Comparison of ENCODE assay signal across 19 mouse cellular contexts in genomic region chr11:98384216-98384615, GRCm38 (mm10). TPM values are rescaled to one million over a fixed set of nuclear protein-coding genes. Genes with fewer than 3 reads are reported as not detected.
A peak's percentile ranks its signal among the peaks of the same experiment; 100 is the strongest.
DNase-seq lines count a peak whose midpoint lies in the region; ATAC-seq and TF ChIP-seq lines count a peak whose summit lies in the region.
"Had no signal": no experiment of that assay in that cellular context is flagged by ENCODE, and none has a peak within 500 bp of the region (broad histone marks: within the 10 kb centered on the region; RNA-seq: fewer than 3 reads in every experiment).

No protein-coding gene starts in this region.

- peaks cover 12% of the 10 kb centered on the region; the same call in 1 of the 2 replicates for H3K27me3 ChIP-seq in heart, embryonic 14.5 days (ENCODE audit: control insufficient read depth, insufficient read depth, low read length)
- 0 out of 2 replicates have a peak, but pooled peaks cover 6% of the 10 kb centered on the region for H3K27me3 ChIP-seq in heart, postnatal 0 days (ENCODE audit: control insufficient read depth, insufficient read depth, low read length)

- WGBS in heart, embryonic 14.5 days: 50% methylated on average over 20 of the region's 20 CpGs
- WGBS in heart, postnatal 0 days: 41% methylated on average over 20 of the region's 20 CpGs

- H3K4me2 ChIP-seq in heart, embryonic 14.5 days (ENCODE audit: low read length): peak overlapping the region; percentile 73
- H3K4me2 ChIP-seq in heart, postnatal 0 days (ENCODE audit: low read depth, low read length): peak overlapping the region; percentile 80
- H3K4me2 ChIP-seq: neural tube, embryonic 12.5 days had no signal

- intact Hi-C loops in heart, postnatal 36 days (cut with DNase I): no loop called here
- intact Hi-C loops in left cerebral cortex, adult 2 months (cut with DNase I): no loop called here
- intact Hi-C loops in left cerebral cortex, postnatal 25 days (cut with DNase I): no loop called here

- H3K4me1 ChIP-seq in heart, embryonic 14.5 days (ENCODE audit: control insufficient read depth in 2 of 2, insufficient read depth in 2 of 2, low read length in 2 of 2): peaks cover 51 to 69% of the 10 kb centered on the region in 2 experiments
- peaks cover 28% of the 10 kb centered on the region for H3K4me1 ChIP-seq in heart, postnatal 0 days (ENCODE audit: control insufficient read depth, insufficient read depth)

- DNase-seq in frontal cortex, postnatal 25 days (ENCODE audit: low spot score in 2 of 2): no peak
- DNase-seq in heart, postnatal 36 days: no peak
- DNase-seq in left cerebral cortex, adult 2 months (ENCODE audit: extremely low spot score in 1 of 2, low spot score in 2 of 2): no peak
- DNase-seq in left cerebral cortex, postnatal 25 days (ENCODE audit: low spot score in 2 of 2): no peak
- no peak for DNase-seq in heart, postnatal 0 days (ENCODE audit: low spot score)
- DNase-seq in spleen, postnatal 36 days (ENCODE audit: low spot score in 2 of 2): no peak
- DNase-seq: B cell, adult 2 months; embryo, embryonic 11 days; kidney, postnatal 25 days; liver; lung, adult 2 months had no signal

- peak overlapping the region; percentile 88 to 91 for H3K27ac ChIP-seq in heart, embryonic 14.5 days (replicated peaks in 1 of 2; ENCODE audit: control insufficient read depth in 1 of 2, insufficient read depth in 1 of 2, low read depth in 2 of 2, low read length in 2 of 2)
- H3K27ac ChIP-seq in left cerebral cortex, adult 2 months: peak overlapping the region; percentile 77
- peak overlapping the region; percentile 92 for H3K27ac ChIP-seq in heart, postnatal 0 days (ENCODE audit: low read depth)
- H3K27ac ChIP-seq: neural tube, embryonic 12.5 days had no signal

- no peaks in the 10 kb centered on the region for H3K9me3 ChIP-seq in heart, embryonic 14.5 days (ENCODE audit: control insufficient read depth, low read length)
- H3K9me3 ChIP-seq in heart, postnatal 0 days (replicated peaks; ENCODE audit: control insufficient read depth, low read length): no peaks in the 10 kb centered on the region
- H3K9me3 ChIP-seq: G1E; neural tube, embryonic 12.5 days had no signal

- TF ChIP-seq EP300 in heart, postnatal 0 days (IDR thresholded peaks at IDR 0.05; ENCODE audit: low read depth): no peak

- peak overlapping the region; percentile 89 for H3K9ac ChIP-seq in heart, embryonic 14.5 days (ENCODE audit: low read length)
- H3K9ac ChIP-seq in heart, postnatal 0 days (replicated peaks; ENCODE audit: low read depth, low read length): peak overlapping the region; percentile 67
- H3K9ac ChIP-seq: neural tube, embryonic 12.5 days had no signal

- peak overlapping the region; percentile 53 to 54 for H3K4me3 ChIP-seq in heart, embryonic 14.5 days (ENCODE audit: control insufficient read depth in 1 of 2, insufficient read depth in 1 of 2, low read depth in 1 of 2, low read length in 2 of 2)
- H3K4me3 ChIP-seq in left cerebral cortex, adult 2 months: no peak overlapping the region; the same call in 1 of the 2 replicates
- peak overlapping the region; percentile 50 for H3K4me3 ChIP-seq in heart, postnatal 0 days (ENCODE audit: low read depth, low read length)
- H3K4me3 ChIP-seq: neural tube, embryonic 12.5 days had no signal

- peak; percentile 22; the same call in 1 of the 2 replicates for ATAC-seq in frontal cortex, adult (ENCODE audit: low TSS enrichment)
- ATAC-seq in heart, embryonic 14.5 days (ENCODE audit: insufficient number of reproducible peaks, insufficient read depth, low FRiP score, low read depth): no peak
- no peak for ATAC-seq in heart, postnatal 0 days (ENCODE audit: insufficient read depth, low read depth)
- ATAC-seq: forebrain, embryonic 14.5 days had no signal

- no peak for TF ChIP-seq CTCF in left cerebral cortex, adult 2 months (IDR thresholded peaks at IDR 0.05)
- no peak for TF ChIP-seq CTCF in heart, postnatal 0 days (IDR thresholded peaks at IDR 0.05; ENCODE audit: low read depth)

- H3K36me3 ChIP-seq in heart, embryonic 14.5 days (ENCODE audit: control insufficient read depth, insufficient read depth, low read length): peaks cover 9% of the 10 kb centered on the region
- H3K36me3 ChIP-seq in heart, postnatal 0 days (replicated peaks; ENCODE audit: control insufficient read depth, insufficient read depth, low read length): 0 out of 2 replicates have a peak, but pooled peaks cover 13% of the 10 kb centered on the region

RNA-seq across cellular contexts. Expression of gene Tcap, which starts 0.6 kb away (rescaled TPM):
- polyA plus RNA-seq in heart, embryonic 14.5 days (2014; fragmentation: Nextera tagmentation; extraction: Ambion mirVana): 169 and 178 TPM in 2 replicates
- 1,000 to 10,000 TPM; 1,783 to 3,188 TPM for total RNA-seq in heart, postnatal 36 days (2021)
- 1 to 10 TPM; 8.7 to 10.0 TPM for total RNA-seq in left cerebral cortex, adult 2 months (2021)
- total RNA-seq in left cerebral cortex, postnatal 25 days (2021): 10 to 100 TPM in 1 of 2 experiments, 1 to 10 TPM in 1; 9.3 to 11.6 TPM
- total RNA-seq in heart, postnatal 0 days (2014; rRNA removed; ENCODE audit: low replicate concordance): 293 and 299 TPM in 2 replicates
- polyA plus RNA-seq in heart, postnatal 0 days (2015; fragmentation: Nextera tagmentation; extraction: Ambion mirVana): 455 and 518 TPM in 2 replicates
- total RNA-seq: G1E; midbrain, postnatal 0 days had no signal
- polyA plus RNA-seq: forebrain, embryonic 14.5 days; G1E; midbrain, postnatal 0 days had no signal

RNA-seq across cellular contexts. Expression of gene Pnmt, which starts 2.0 kb away (rescaled TPM):
- 0.70 and 0.86 TPM in 2 replicates for polyA plus RNA-seq in heart, embryonic 14.5 days (2014; fragmentation: Nextera tagmentation; extraction: Ambion mirVana)
- 1 to 10 TPM in 1 of 2 experiments, under 1 TPM in 1; 0.76 to 1.6 TPM for total RNA-seq in heart, postnatal 36 days (2021)
- total RNA-seq in left cerebral cortex, adult 2 months (2021): under 1 TPM in 1 of 2 experiments, not detected in 1; 0.51 TPM
- under 1 TPM; 0.39 to 0.73 TPM for total RNA-seq in left cerebral cortex, postnatal 25 days (2021)
- total RNA-seq in heart, postnatal 0 days (2014; rRNA removed; ENCODE audit: low replicate concordance): 4.2 TPM in 1 of 2 replicates, not detected in the other
- polyA plus RNA-seq in heart, postnatal 0 days (2015; fragmentation: Nextera tagmentation; extraction: Ambion mirVana): 0.26 TPM in 1 of 2 replicates, not detected in the other
- total RNA-seq: G1E; layer of hippocampus, postnatal 10 days had no signal
- polyA plus RNA-seq: G1E; urinary bladder, adult 2 months had no signal

RNA-seq across cellular contexts. Expression of gene Pgap3, which starts 16.1 kb away (rescaled TPM):
- 14.2 and 15.5 TPM in 2 replicates for polyA plus RNA-seq in heart, embryonic 14.5 days (2014; fragmentation: Nextera tagmentation; extraction: Ambion mirVana)
- total RNA-seq in heart, postnatal 36 days (2021): 1 to 10 TPM; 8.5 to 9.2 TPM
- 10 to 100 TPM; 10.2 to 11.9 TPM for total RNA-seq in left cerebral cortex, adult 2 months (2021)
- total RNA-seq in left cerebral cortex, postnatal 25 days (2021): 10 to 100 TPM; 10.1 to 11.3 TPM
- 35.7 and 46.0 TPM in 2 replicates for total RNA-seq in heart, postnatal 0 days (2014; rRNA removed; ENCODE audit: low replicate concordance)
- 15.9 and 18.2 TPM in 2 replicates for polyA plus RNA-seq in heart, postnatal 0 days (2015; fragmentation: Nextera tagmentation; extraction: Ambion mirVana)

RNA-seq across cellular contexts. Expression of gene Stard3, which starts 26.0 kb away (rescaled TPM):
- 33.1 and 35.4 TPM in 2 replicates for polyA plus RNA-seq in heart, embryonic 14.5 days (2014; fragmentation: Nextera tagmentation; extraction: Ambion mirVana)
- 10 to 100 TPM; 21.5 to 26.8 TPM for total RNA-seq in heart, postnatal 36 days (2021)
- 10 to 100 TPM; 35.7 to 42.4 TPM for total RNA-seq in left cerebral cortex, adult 2 months (2021)
- 10 to 100 TPM; 34.1 to 36.8 TPM for total RNA-seq in left cerebral cortex, postnatal 25 days (2021)
- 44.8 and 53.6 TPM in 2 replicates for total RNA-seq in heart, postnatal 0 days (2014; rRNA removed; ENCODE audit: low replicate concordance)
- 34.7 and 35.3 TPM in 2 replicates for polyA plus RNA-seq in heart, postnatal 0 days (2015; fragmentation: Nextera tagmentation; extraction: Ambion mirVana)

RNA-seq across cellular contexts. Expression of gene Erbb2, which starts 28.1 kb away (rescaled TPM):
- 54.5 and 55.1 TPM in 2 replicates for polyA plus RNA-seq in heart, embryonic 14.5 days (2014; fragmentation: Nextera tagmentation; extraction: Ambion mirVana)
- 10 to 100 TPM in 1 of 2 experiments, 1 to 10 TPM in 1; 7.2 to 10.6 TPM for total RNA-seq in heart, postnatal 36 days (2021)
- 1 to 10 TPM; 1.8 to 1.9 TPM for total RNA-seq in left cerebral cortex, adult 2 months (2021)
- total RNA-seq in left cerebral cortex, postnatal 25 days (2021): 1 to 10 TPM; 1.8 to 2.4 TPM
- total RNA-seq in heart, postnatal 0 days (2014; rRNA removed; ENCODE audit: low replicate concordance): 23.2 and 31.4 TPM in 2 replicates
- 15.5 and 16.8 TPM in 2 replicates for polyA plus RNA-seq in heart, postnatal 0 days (2015; fragmentation: Nextera tagmentation; extraction: Ambion mirVana)
- polyA plus RNA-seq: G1E had no signal

Comparison
In these comparisons a context has a peak if more than half of its experiments do, and no peak if none do; other contexts are left out.
1. RNA of gene Tcap, which starts 0.6 kb away (total RNA-seq): 1,783 to 3,188 TPM in heart, postnatal 36 days and 293 to 299 TPM in heart, postnatal 0 days; 9.3 to 11.6 TPM in left cerebral cortex, postnatal 25 days and 8.7 to 10.0 TPM in left cerebral cortex, adult 2 months; every median in the first group is over 10 times any median in the second.
2. Peak in every context shown above with its lines, with median percentiles within 50 percentile points of each other: H3K27ac ChIP-seq.